Mouse (Mus musculus): ENCODE measurements around the gene Pwp2.

GRCm38 (mm10) chr10:78129998-78130397 lies 55.0 kb downstream of the Pwp2 start:
- TF ChIP-seq CTCF (IDR thresholded peaks at IDR 0.05; ENCODE audit: borderline replicate concordance, insufficient read depth, low read depth, low read length) (no peak), POLR2A (IDR thresholded peaks at IDR 0.05; ENCODE audit: borderline replicate concordance, insufficient read depth, low read length) (no peak)

All from cerebellum, adult 2 months (tissue).